Comparison of ENCODE assay signal across 17 mouse cellular contexts in the genomic region with DNA sequence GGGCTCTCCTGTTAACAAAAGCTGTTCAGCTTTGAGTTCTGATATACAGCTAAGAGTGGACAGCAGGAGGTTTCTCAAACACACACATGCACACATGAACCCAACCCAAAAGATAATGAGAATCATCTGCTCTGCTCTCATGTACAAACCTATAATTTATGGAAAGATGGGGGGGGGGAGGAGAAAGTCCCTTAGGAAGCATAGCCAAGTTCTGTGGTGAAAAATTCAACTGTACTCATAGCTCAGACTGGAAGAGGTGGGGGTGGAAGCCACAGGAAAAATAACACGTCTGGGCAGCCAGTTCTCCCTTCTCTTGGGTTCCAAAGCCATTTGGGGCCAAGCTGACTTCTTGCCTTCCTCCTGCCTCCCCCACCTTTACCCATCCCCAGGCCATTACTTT.
"Had no signal": no experiment of that assay in that cellular context is flagged by ENCODE, and none has a peak within 500 bp of the region (broad histone marks: within the 10 kb centered on the region; RNA-seq: fewer than 3 reads in every experiment).

No protein-coding gene starts in this region.

- H3K9ac ChIP-seq: lung, embryonic 15.5 days; midbrain, embryonic 13.5 days; midbrain, embryonic 15.5 days; neural tube, embryonic 12.5 days had no signal

- H3K4me1 ChIP-seq: midbrain, embryonic 15.5 days; neural tube, embryonic 12.5 days had no signal

- H3K36me3 ChIP-seq: lung, embryonic 15.5 days; midbrain, embryonic 13.5 days; midbrain, embryonic 15.5 days; neural tube, embryonic 12.5 days had no signal

- H3K27me3 ChIP-seq: lung, embryonic 15.5 days; megakaryocyte, embryonic 14.5 days; midbrain, embryonic 13.5 days; midbrain, embryonic 15.5 days; neural tube, embryonic 12.5 days had no signal

- H3K4me2 ChIP-seq: lung, embryonic 15.5 days; midbrain, embryonic 11.5 days; midbrain, embryonic 13.5 days; midbrain, embryonic 15.5 days; neural tube, embryonic 12.5 days had no signal

- H3K27ac ChIP-seq: lung, embryonic 15.5 days; macrophage; midbrain, embryonic 13.5 days; midbrain, embryonic 15.5 days; neural tube, embryonic 12.5 days had no signal

- DNase-seq: lung, adult 2 months; lung, postnatal 14 days; lung, postnatal 36 days; right cerebral cortex, postnatal 14 days; right cerebral cortex, postnatal 4 days; spleen, adult 18-20 months; thymus, adult 18-20 months; thymus, postnatal 14 days; thymus, postnatal 36 days had no signal

- H3K9me3 ChIP-seq: lung, embryonic 15.5 days; megakaryocyte, embryonic 14.5 days; midbrain, embryonic 13.5 days; midbrain, embryonic 15.5 days; neural tube, embryonic 12.5 days had no signal

- ATAC-seq: lung, postnatal 0 days; midbrain, embryonic 13.5 days; midbrain, embryonic 15.5 days had no signal

- H3K4me3 ChIP-seq: lung, embryonic 15.5 days; megakaryocyte, embryonic 14.5 days; midbrain, embryonic 13.5 days; midbrain, embryonic 15.5 days; neural tube, embryonic 12.5 days had no signal
